ENCODE assay signal across 8 mouse cellular contexts in the genomic region with DNA sequence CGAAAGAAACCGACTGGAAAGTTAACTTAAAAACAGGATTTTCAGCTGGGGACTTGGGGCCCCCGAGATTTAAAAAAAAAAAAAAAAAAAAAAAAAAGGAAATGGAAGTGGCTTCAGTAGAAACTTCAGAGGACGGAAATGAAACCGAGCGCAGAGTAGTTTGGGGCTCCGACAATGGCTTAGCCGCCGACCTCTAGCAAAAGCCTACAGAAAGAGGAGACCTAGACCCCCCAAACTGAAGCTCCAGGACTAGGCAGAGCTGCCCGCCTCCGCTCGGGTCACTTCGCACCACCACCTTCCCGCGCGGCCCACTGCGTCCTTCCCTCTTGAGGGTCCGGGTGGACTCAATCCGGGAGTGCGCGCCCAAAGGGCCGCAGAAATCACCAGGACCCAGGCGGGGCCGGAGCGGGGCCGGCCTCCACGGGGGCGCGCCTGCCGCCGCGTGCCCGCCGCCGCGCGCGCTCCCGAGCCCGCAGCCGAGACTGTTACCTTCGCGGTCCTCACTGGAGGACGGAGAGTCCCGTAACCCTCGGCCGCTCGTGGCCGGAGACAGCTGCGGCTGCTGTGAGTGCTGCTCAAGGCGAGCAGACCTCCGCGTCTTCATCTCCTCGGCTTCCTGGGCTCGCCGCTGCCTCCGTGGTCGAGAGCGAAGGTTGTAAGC. TPM values are rescaled to one million over a fixed set of nuclear protein-coding genes. Genes with fewer than 3 reads are reported as not detected.
A peak's percentile ranks its signal among the peaks of the same experiment; 100 is the strongest.
DNase-seq lines count a peak whose midpoint lies in the region; ATAC-seq and TF ChIP-seq lines count a peak whose summit lies in the region.

Gene Tor1aip2, plus strand, starts transcription at position 135 of the 661 bp plus-strand sequence.

- WGBS in forebrain, postnatal 0 days: 1% methylated on average over 59 of the region's 59 CpGs
- under 1% methylated on average over 56 of the region's 59 CpGs for WGBS in hindbrain, embryonic 12.5 days
- WGBS in limb, embryonic 10.5 days: under 1% methylated on average over 59 of the region's 59 CpGs
- WGBS in midbrain, embryonic 11.5 days: under 1% methylated on average over 59 of the region's 59 CpGs
- WGBS in stomach, embryonic 15.5 days: under 1% methylated on average over 55 of the region's 59 CpGs

- TF ChIP-seq POLR2A in bone marrow macrophage, adult 2 months (IDR thresholded peaks at IDR 0.05; ENCODE audit: borderline replicate concordance, low read depth, low read length): peak; percentile 3; the same call in 1 of the 2 replicates

- no peak for DNase-seq in layer of hippocampus, adult 18-20 months (ENCODE audit: low spot score in 2 of 2)
- DNase-seq in layer of hippocampus, adult 9-11 months: no peak
- DNase-seq in forebrain, postnatal 0 days: no peak
- DNase-seq in limb, embryonic 10.5 days (ENCODE audit: low spot score): peak; percentile 92
- peak; percentile 99 for DNase-seq in midbrain, embryonic 11.5 days (ENCODE audit: low spot score, missing footprints)

- H3K36me3 ChIP-seq in forebrain, postnatal 0 days (ENCODE audit: insufficient read depth): peaks cover 27% of the 10 kb centered on the region
- H3K36me3 ChIP-seq in hindbrain, embryonic 12.5 days: peaks cover 28% of the 10 kb centered on the region
- peaks cover 37% of the 10 kb centered on the region for H3K36me3 ChIP-seq in limb, embryonic 10.5 days
- H3K36me3 ChIP-seq in midbrain, embryonic 11.5 days (ENCODE audit: control insufficient read depth, insufficient read depth, low read length): peaks cover 11% of the 10 kb centered on the region
- peaks cover 19% of the 10 kb centered on the region for H3K36me3 ChIP-seq in stomach, embryonic 15.5 days

- no peaks in the 10 kb centered on the region for H3K27me3 ChIP-seq in forebrain, postnatal 0 days (ENCODE audit: insufficient read depth, low read length)
- no peaks in the 10 kb centered on the region for H3K27me3 ChIP-seq in hindbrain, embryonic 12.5 days
- no peaks in the 10 kb centered on the region for H3K27me3 ChIP-seq in limb, embryonic 10.5 days (ENCODE audit: low read depth, poor library complexity, severe bottlenecking)
- H3K27me3 ChIP-seq in midbrain, embryonic 11.5 days (ENCODE audit: control insufficient read depth, insufficient read depth, low read length): no peaks in the 10 kb centered on the region
- no peaks in the 10 kb centered on the region for H3K27me3 ChIP-seq in stomach, embryonic 15.5 days (replicated peaks)

- ATAC-seq in forebrain, postnatal 0 days: peak; percentile 57
- peak; percentile 85 for ATAC-seq in hindbrain, embryonic 12.5 days (ENCODE audit: low FRiP score)
- ATAC-seq in midbrain, embryonic 11.5 days (ENCODE audit: low FRiP score): peak; percentile 83
- ATAC-seq in stomach, embryonic 15.5 days (ENCODE audit: insufficient read depth, low FRiP score, low read depth): peak; percentile 84

- peak within 1 kb of the TSS; percentile 98 for H3K27ac ChIP-seq in bone marrow macrophage, adult 2 months (ENCODE audit: insufficient read depth, low read depth, low read length)
- peak within 1 kb of the TSS; percentile 100 for H3K27ac ChIP-seq in forebrain, postnatal 0 days (ENCODE audit: low read depth, low read length)
- H3K27ac ChIP-seq in hindbrain, embryonic 12.5 days: peak within 1 kb of the TSS; percentile 99
- H3K27ac ChIP-seq in limb, embryonic 10.5 days: peak within 1 kb of the TSS; percentile 99
- peak within 1 kb of the TSS; percentile 96 for H3K27ac ChIP-seq in midbrain, embryonic 11.5 days (ENCODE audit: low read depth, low read length)
- peak within 1 kb of the TSS; percentile 100 for H3K27ac ChIP-seq in stomach, embryonic 15.5 days

- no peak for TF ChIP-seq CTCF in bone marrow macrophage, adult 2 months (IDR thresholded peaks at IDR 0.05; ENCODE audit: low read depth, low read length)
- TF ChIP-seq CTCF in forebrain, postnatal 0 days (IDR thresholded peaks at IDR 0.05; ENCODE audit: low read depth): no peak

- H3K4me2 ChIP-seq in forebrain, postnatal 0 days (ENCODE audit: low read depth): peak within 1 kb of the TSS; percentile 64
- H3K4me2 ChIP-seq in hindbrain, embryonic 12.5 days (replicated peaks): peak within 1 kb of the TSS; percentile 69
- peak within 1 kb of the TSS; percentile 75 for H3K4me2 ChIP-seq in midbrain, embryonic 11.5 days
- peak within 1 kb of the TSS; percentile 65 for H3K4me2 ChIP-seq in stomach, embryonic 15.5 days

- H3K9me3 ChIP-seq in forebrain, postnatal 0 days (ENCODE audit: low read length): no peaks in the 10 kb centered on the region
- H3K9me3 ChIP-seq in hindbrain, embryonic 12.5 days (replicated peaks): no peaks in the 10 kb centered on the region
- no peaks in the 10 kb centered on the region for H3K9me3 ChIP-seq in limb, embryonic 10.5 days (replicated peaks)
- no peaks in the 10 kb centered on the region for H3K9me3 ChIP-seq in midbrain, embryonic 11.5 days (ENCODE audit: control insufficient read depth, low read length)
- no peaks in the 10 kb centered on the region for H3K9me3 ChIP-seq in stomach, embryonic 15.5 days

- peaks cover 10% of the 10 kb centered on the region for H3K4me1 ChIP-seq in bone marrow macrophage, adult 2 months (ENCODE audit: control insufficient read depth, insufficient read depth, low read length)
- H3K4me1 ChIP-seq in forebrain, postnatal 0 days (ENCODE audit: insufficient read depth): peaks cover 8% of the 10 kb centered on the region
- peaks cover 14% of the 10 kb centered on the region for H3K4me1 ChIP-seq in hindbrain, embryonic 12.5 days
- peaks cover 16% of the 10 kb centered on the region for H3K4me1 ChIP-seq in limb, embryonic 10.5 days
- H3K4me1 ChIP-seq in midbrain, embryonic 11.5 days (ENCODE audit: control insufficient read depth, insufficient read depth, low read length): peaks cover 5% of the 10 kb centered on the region; the same call in 1 of the 2 replicates
- H3K4me1 ChIP-seq in stomach, embryonic 15.5 days: peaks cover 5% of the 10 kb centered on the region; the same call in 1 of the 2 replicates

- peak within 1 kb of the TSS; percentile 90 for H3K4me3 ChIP-seq in bone marrow macrophage, adult 2 months (ENCODE audit: insufficient read depth, low read length)
- H3K4me3 ChIP-seq in forebrain, postnatal 0 days (ENCODE audit: low read depth, low read length): peak within 1 kb of the TSS; percentile 91
- H3K4me3 ChIP-seq in hindbrain, embryonic 12.5 days: peak within 1 kb of the TSS; percentile 77
- peak within 1 kb of the TSS; percentile 73 for H3K4me3 ChIP-seq in limb, embryonic 10.5 days
- H3K4me3 ChIP-seq in midbrain, embryonic 11.5 days (ENCODE audit: low read depth, low read length): peak within 1 kb of the TSS; percentile 63
- H3K4me3 ChIP-seq in stomach, embryonic 15.5 days (replicated peaks): peak within 1 kb of the TSS; percentile 87

- peak within 1 kb of the TSS; percentile 95 for H3K9ac ChIP-seq in forebrain, postnatal 0 days
- H3K9ac ChIP-seq in hindbrain, embryonic 12.5 days: peak within 1 kb of the TSS; percentile 89
- H3K9ac ChIP-seq in midbrain, embryonic 11.5 days (ENCODE audit: low read length): peak within 1 kb of the TSS; percentile 82
- peak within 1 kb of the TSS; percentile 83 for H3K9ac ChIP-seq in stomach, embryonic 15.5 days

RNA-seq across cellular contexts. Expression of gene Tor1aip2, which starts in this region (rescaled TPM):
- 10 to 100 TPM; 45.2 to 52.8 TPM for total RNA-seq in layer of hippocampus, adult 18-20 months (2021)
- polyA plus RNA-seq in bone marrow macrophage, adult 2 months (2012; ENCODE audit: insufficient read depth, insufficient read length, missing spikeins): 99.8 and 104 TPM in 2 replicates
- total RNA-seq in forebrain, postnatal 0 days (2014; rRNA removed): 56.0 and 60.8 TPM in 2 replicates
- 43.3 and 50.3 TPM in 2 replicates for polyA plus RNA-seq in forebrain, postnatal 0 days (2015; fragmentation: Nextera tagmentation; extraction: Ambion mirVana)
- 91.7 and 94.1 TPM in 2 replicates for polyA plus RNA-seq in hindbrain, embryonic 12.5 days (2016; fragmentation: Nextera tagmentation; extraction: Ambion mirVana)
- polyA plus RNA-seq in limb, embryonic 10.5 days (2016; fragmentation: Nextera tagmentation; extraction: Ambion mirVana): 114 and 116 TPM in 2 replicates
- 115 and 131 TPM in 2 replicates for polyA plus RNA-seq in midbrain, embryonic 11.5 days (2014; fragmentation: Nextera tagmentation; extraction: Ambion mirVana)
- polyA plus RNA-seq in stomach, embryonic 15.5 days (2015; fragmentation: Nextera tagmentation; extraction: Ambion mirVana): 108 and 113 TPM in 2 replicates

Comparison
In these comparisons a context has a peak if more than half of its experiments do, and no peak if none do; other contexts are left out.
1. DNase-seq: peak in limb, embryonic 10.5 days (single experiment) and midbrain, embryonic 11.5 days (single experiment); none in layer of hippocampus, adult 18-20 months (0 of 2), layer of hippocampus, adult 9-11 months (single experiment) and forebrain, postnatal 0 days (single experiment).
2. Peak in every context shown above with its lines, with median percentiles within 50 percentile points of each other: H3K27ac ChIP-seq, H3K4me3 ChIP-seq, ATAC-seq, H3K4me2 ChIP-seq and H3K9ac ChIP-seq.